Mouse (Mus musculus): ENCODE results near the gene Rnf220.
"Not testable (repeated sequence)": the region's sequence is repeated elsewhere in the genome, so short reads cannot be mapped to it uniquely, and the experiment has no call there.

Gene Rnf220

DNA sequence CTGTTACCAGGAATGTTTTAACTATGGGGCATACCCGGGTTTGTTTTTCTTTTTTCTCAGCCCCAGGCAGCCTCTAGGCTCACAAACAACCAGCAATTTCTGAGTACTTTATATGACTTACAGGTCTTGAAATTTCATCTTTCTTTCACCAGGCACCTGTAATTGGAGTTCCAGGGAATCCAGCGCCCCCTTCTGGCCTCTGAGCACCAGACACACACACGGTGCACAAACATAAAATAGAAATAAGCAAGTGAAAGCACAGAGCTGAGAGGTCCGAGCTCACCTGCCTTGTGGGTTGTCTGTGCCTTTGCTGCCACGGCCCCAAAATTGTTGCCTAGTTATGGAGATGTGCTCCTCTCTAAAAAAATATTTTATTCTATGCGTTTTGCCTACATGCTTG is 236.9 kb downstream of the Rnf220 start:
- DNase-seq = not testable (repeated sequence)

- DNase-seq = no peak
Measured at GRCm38 (mm10) chr4:117254672-117255071, 242.2 kb downstream of the Rnf220 start.

- no peak for DNase-seq
Measured at GRCm38 (mm10) chr4:117254017-117254627, 242.7 kb downstream of the Rnf220 start.

DNA sequence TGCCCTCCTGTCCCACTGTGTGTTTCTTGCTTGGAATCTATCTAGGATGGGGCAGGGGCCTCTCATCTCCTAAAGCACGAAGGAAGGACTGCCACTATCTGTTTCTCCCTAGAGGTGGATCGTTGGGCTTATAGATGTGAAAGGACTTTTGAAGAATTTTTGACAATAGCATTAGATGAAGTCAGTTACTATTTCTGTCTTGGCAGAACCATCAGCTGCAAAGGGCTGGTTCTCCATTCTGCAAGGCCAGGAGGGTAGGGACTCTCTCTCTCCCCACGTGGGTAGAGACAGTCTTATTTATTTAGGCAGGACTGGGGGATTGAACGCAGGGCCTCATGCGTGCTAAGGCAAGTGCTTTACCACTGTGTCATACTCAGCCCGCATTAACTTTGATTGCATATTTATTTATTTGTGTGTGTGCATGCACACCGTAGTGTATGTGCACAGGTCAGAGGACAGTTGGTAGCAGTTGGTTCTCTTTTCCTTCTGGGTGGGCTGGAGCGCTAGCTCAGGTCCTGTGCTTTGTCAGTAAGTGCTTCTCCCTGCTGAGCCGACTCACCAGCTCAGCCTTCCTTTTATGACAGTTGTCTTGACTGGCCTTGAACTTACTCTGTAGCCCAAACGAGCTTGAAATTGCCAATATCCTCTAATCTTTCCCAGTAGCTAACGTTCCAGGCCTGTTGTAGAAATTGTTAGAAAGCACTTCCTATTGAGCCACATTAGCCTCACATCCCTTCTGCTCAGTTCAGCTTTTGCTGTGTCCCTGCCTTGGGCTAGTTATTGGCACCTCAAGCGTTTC is 243.4 kb downstream of the Rnf220 start:
- no peak for DNase-seq

- DNase-seq = no peak
Measured at GRCm38 (mm10) chr4:117252755-117253154, 244.1 kb downstream of the Rnf220 start.

GRCm38 (mm10) chr4:117252351-117252750 is 244.5 kb downstream of the Rnf220 start:
- no peak for DNase-seq

DNA sequence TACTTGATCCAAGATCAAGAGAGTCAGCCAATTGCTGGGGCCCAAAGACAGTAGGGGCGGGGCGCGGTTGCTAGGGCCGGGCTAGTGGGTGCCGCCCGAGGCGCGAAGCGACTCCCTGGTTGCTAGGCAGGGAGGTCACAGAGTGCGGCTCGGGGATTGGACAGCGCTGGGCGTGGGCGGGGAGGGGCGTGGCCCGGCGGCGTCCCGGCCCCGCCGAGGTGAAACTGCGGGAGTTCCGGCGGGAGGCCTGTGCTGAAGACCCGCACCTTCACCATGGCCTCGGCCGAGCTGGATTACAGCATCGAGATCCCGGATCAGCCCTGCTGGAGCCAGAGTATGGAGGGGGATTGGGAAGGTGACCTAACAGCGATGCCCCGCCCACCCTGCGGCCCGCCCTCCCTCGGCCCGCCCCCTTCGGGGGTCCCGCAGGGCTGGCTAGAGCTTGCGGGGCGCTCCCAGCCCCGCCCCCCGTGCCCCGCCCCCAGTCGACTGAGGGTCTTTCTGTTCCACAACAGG is 245.0 kb downstream of the Rnf220 start, which contains the start of the genes Tmem53 and Armh1:
Gene Tmem53 (plus strand): TSS at position 151 of the 516 bp plus-strand sequence.
Gene Armh1 (minus strand): TSS at position 325 of the 516 bp plus-strand sequence.
- peak; percentile 61 for DNase-seq

GRCm38 (mm10) chr4:117250982-117251381 is 245.9 kb downstream of the Rnf220 start:
- no peak for DNase-seq

DNA sequence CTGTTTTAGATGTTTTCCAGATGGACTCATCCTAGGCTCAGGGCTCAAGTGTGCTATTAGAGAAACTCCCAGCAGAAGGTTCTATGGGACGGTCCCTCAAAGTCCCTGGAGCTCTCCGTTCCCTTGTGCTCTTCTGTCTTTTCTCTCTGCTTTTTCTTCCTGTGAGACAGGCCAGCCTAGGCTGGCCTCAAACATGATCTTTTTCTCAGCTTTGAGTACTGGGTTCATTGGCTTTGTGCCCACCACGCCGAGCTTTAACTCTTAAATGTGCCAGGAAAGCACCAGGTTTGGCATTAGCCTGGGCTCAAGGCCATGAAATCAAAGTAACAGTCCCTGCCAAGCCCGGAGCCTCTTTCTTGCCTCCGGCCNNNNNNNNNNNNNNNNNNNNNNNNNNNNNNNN is 256.0 kb downstream of the Rnf220 start:
- DNase-seq = no peak

GRCm38 (mm10) chr4:117239153-117239552 is 257.7 kb downstream of the Rnf220 start:
- DNase-seq = no peak

- DNase-seq = no peak
Measured at GRCm38 (mm10) chr4:117235822-117236221, 261.0 kb downstream of the Rnf220 start.

GRCm38 (mm10) chr4:117234166-117234741 is 262.6 kb downstream of the Rnf220 start:
- no peak for DNase-seq

GRCm38 (mm10) chr4:117231208-117231607 is 265.6 kb downstream of the Rnf220 start:
- DNase-seq = no peak

GRCm38 (mm10) chr4:117230331-117230730 is 266.5 kb downstream of the Rnf220 start:
- no peak for DNase-seq

DNA sequence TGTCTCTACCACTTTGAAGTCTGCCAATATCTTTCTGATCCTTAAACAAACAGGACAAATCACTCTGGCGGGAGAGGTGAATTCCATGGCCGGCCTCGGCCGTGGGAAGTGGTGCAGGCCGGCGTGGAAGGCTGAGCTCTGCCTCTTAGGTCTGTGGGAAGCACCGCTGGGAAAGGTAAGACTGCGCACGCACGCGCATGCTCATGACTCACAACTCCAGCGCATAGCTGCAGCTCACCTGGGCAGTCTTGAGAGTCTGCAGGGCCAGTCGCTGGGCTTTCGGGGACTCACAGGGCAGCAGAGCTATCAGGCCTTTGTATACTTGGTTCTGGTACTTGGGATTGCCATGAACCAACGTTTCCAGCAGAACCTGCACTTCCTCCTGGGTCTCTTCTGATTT is 267.3 kb downstream of the Rnf220 start:
- DNase-seq = no peak

- no peak for DNase-seq
Measured at GRCm38 (mm10) chr4:117225250-117225649, 271.6 kb downstream of the Rnf220 start.

DNA sequence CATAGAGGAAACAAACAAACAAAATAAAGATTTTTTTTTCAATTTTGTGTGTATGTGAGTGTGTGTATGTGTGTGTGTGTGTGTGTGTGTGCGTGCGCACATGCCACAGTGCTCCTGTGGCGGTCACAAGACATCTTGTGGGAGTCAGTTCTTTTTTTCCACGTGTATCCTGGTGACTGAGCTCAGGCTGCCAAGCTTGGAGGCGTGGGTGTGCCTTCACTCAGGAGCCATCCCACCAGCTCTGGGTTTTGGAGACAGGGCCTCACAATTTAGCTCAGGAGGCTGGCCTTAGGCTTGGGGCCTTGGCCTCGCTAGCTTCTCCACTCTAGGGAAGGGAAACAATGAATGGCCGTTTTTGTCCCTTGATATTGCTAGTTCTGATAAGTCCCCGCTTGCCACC is 272.7 kb downstream of the Rnf220 start:
- no peak for DNase-seq

DNA sequence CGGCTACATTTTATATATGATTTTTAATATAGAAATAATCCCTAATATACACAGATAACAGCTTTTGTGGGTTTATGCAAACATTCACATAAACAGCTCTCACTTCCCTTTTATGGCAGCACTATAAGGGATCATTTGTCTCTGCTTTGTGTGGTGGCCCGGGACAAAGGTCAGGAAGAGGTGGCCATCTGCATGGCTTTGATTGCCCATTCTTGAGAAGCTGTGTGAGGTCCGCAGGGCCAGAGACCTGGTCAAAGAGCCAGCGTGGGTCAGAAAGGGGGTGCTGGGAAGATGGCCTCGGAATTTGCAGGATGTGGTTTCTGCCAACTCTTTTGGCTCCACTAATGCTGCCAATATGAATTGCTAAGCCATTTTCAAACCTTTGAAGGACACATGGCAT is 273.9 kb downstream of the Rnf220 start:
- DNase-seq = no peak

- no peak for DNase-seq
Measured at GRCm38 (mm10) chr4:117221836-117222235, 275.0 kb downstream of the Rnf220 start.

Data from cerebellum, adult 8-10 months (tissue).